Mouse (Mus musculus): ENCODE results near the gene Nudt17.
"Not testable (repeated sequence)": the region's sequence is repeated elsewhere in the genome, so short reads cannot be mapped to it uniquely, and the experiment has no call there.

The Nudt17 gene

GRCm38 (mm10) chr3:96671519-96671918 is 36.8 kb downstream of the Nudt17 start:
- no peak for DNase-seq (ENCODE audit: low spot score in 2 of 2)

- DNase-seq (ENCODE audit: low spot score in 2 of 2) = peak; percentile 71 to 74
Measured at GRCm38 (mm10) chr3:96669727-96670468, 38.5 kb downstream of the Nudt17 start, which contains the start of gene Ankrd35. Ankrd35 (plus strand) TSS chr3:96670131.

- no peak for DNase-seq (ENCODE audit: low spot score in 2 of 2)
Measured at GRCm38 (mm10) chr3:96668424-96669067, 39.8 kb downstream of the Nudt17 start.

GRCm38 (mm10) chr3:96667316-96667715 is 41.0 kb downstream of the Nudt17 start:
- no peak for DNase-seq (ENCODE audit: low spot score in 2 of 2)

- no peak for DNase-seq (ENCODE audit: low spot score in 2 of 2)
Measured at GRCm38 (mm10) chr3:96666916-96667315, 41.4 kb downstream of the Nudt17 start.

GRCm38 (mm10) chr3:96665732-96666363 is 42.5 kb downstream of the Nudt17 start:
- DNase-seq (ENCODE audit: low spot score in 2 of 2) = not testable (repeated sequence)

GRCm38 (mm10) chr3:96663432-96664239 is 44.7 kb downstream of the Nudt17 start:
- DNase-seq (ENCODE audit: low spot score in 2 of 2) = peak; percentile 92

- DNase-seq (ENCODE audit: low spot score in 2 of 2) = no peak
Measured at GRCm38 (mm10) chr3:96662731-96663316, 45.5 kb downstream of the Nudt17 start.

GRCm38 (mm10) chr3:96660901-96661300 is 47.5 kb downstream of the Nudt17 start:
- no peak for DNase-seq (ENCODE audit: low spot score in 2 of 2)
